Mouse (Mus musculus) right cerebral cortex, adult 2 months (tissue): ENCODE measurements at regions not wholly inside any gene's neighbourhood (a gene's known extent, or its start where the extent isn't known, plus 50 kb on each side); places are given as distances from the start of the nearest gene placed in this dataset.
"Not testable (repeated sequence)": the region's sequence is repeated elsewhere in the genome, so short reads cannot be mapped to it uniquely, and the experiment has no call there.

Source experiments
- DNase-seq, 2 experiments: peaks; one replicate each; pipeline ENCODE4 v3.0.0; 2021 to 2022; ENCODE audit warnings: low spot score in 2 of 2

DNA sequence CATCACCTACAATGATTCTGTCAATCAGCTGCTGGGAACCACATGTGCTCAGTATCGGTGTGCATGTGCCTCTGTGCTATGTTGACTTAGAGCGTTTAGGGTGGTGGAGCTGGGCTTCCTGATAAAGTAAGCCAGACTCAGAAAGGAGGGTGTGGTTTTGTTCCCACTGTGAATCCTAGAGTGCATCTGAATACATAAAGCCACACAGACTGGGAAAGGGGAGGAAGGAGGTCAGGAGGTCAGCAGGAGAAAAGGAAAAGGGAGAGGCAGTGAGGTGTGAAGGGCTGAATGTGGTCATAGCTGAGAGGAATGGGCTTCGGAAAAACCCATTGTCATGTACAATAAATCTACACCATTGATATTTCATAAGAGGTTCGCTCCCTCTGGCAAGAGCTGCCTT lies 345.4 kb upstream of the Cdh4 start:
- no peak for DNase-seq

- no peak for DNase-seq
These were observed 342.4 kb upstream of the Cdh4 start for GRCm38 (mm10) chr2:179099783-179100182.

- no peak for DNase-seq
These were observed 339.1 kb upstream of the Cdh4 start for GRCm38 (mm10) chr2:179103114-179103513.

DNA sequence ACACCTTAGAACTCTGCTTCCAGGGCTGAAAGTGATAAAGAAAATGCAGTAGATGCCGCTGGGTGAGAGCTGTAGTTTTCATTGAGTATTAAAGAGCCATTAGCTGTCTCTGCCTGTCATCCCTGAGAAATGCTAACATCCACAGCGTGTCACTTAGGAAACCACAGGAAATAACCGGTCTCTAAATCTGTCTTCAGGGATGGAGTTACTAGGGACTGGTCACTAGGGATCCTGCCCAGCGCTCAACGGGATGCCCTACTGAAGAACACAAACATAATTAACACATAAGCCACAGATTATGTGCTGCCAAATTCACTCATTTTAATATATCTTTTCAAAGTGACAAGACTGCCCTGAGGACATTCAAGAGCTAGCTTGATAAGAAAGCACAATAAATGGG lies 329.3 kb upstream of the Cdh4 start:
- DNase-seq, result no peak

DNA sequence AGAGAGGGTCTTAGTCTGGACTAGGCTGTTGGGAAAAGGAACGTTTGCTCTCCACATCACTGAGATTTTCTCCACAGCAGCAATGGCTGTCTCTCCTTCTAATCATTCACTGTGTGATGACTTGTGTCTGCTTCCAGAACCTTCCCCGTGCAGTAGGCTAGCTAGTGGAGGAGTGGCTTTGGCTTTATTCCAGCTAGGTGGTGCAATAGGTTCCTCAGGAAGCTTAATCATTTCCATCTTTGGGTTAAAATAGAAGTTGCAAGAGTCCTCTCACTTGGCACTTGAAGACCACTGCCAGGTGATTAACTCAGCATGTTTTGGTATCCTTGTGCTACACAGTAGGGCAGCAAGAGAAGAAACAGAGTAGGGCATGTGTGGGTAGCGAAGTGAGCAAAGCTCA lies 314.2 kb upstream of the Cdh4 start:
- no peak for DNase-seq

- no peak for DNase-seq
These were observed 313.8 kb upstream of the Cdh4 start for GRCm38 (mm10) chr2:179128432-179128831.

- peak; percentile 17 to 49 for DNase-seq
These were observed 311.2 kb upstream of the Cdh4 start for GRCm38 (mm10) chr2:179131004-179131403.

- no peak for DNase-seq
These were observed 299.9 kb upstream of the Cdh4 start for GRCm38 (mm10) chr2:179142313-179142712.

- DNase-seq, result no peak
These were observed 296.5 kb upstream of the Cdh4 start for GRCm38 (mm10) chr2:179145726-179146125.

DNA sequence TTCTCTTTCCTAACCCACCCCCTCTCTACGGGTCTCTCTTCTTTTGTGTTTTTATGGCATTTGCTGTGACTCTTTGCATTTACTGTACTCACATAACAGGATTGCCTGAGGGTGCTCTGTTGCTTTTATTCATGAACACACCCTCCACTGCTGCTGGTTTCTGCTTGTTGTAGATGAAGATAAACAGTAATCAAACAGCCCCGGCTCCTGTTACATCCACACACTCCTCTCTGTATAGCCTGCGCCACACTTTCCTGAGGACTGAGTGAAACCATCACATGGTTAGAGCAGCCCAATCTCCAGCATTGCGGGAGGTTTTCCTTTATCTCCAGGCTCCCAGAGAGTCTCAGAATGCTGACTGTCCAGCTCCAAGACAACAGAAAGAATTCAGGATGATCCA lies 296.0 kb upstream of the Cdh4 start:
- no peak for DNase-seq

DNA sequence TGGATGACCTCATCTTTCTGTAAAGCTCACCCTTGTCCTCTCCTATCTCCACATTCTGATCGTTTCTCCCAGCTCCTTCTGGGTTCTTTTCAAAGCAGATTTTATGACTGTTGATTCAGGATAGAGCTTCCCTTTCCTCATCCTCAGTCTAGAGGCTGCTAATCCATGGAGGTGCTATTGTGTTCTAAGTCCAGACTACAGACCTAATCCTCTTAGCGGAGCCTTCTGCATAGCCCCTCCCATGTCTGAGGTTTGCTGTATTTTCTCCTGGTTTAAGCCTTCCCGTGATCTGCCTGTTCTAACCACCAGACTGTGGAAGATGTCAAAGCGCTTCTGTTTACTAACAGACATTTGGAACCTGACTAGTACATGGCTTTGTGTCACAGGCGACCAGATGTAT lies 294.0 kb upstream of the Cdh4 start:
- DNase-seq, result no peak

DNA sequence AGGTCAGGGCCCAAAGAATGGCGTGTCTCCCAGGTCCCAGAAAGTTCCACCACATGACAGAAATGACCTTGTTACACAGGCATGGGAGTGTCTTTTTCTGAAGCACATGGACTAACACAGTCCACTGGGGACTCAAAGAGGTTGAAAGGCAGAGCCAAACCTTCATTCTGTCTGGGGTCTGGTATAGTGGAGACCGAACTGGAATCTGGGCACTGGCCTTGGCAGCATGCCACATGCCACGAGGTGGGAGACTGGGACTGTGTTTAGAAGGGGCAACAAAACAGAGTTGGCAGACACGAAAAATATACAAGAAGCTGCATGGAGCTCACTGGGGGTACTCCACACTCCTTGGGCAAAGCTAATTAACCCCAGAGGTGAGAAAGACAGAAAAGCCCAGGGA lies 293.6 kb upstream of the Cdh4 start:
- DNase-seq, result no peak

GRCm38 (mm10) chr2:179158881-179159280 lies 283.4 kb upstream of the Cdh4 start:
- DNase-seq, result no peak

DNA sequence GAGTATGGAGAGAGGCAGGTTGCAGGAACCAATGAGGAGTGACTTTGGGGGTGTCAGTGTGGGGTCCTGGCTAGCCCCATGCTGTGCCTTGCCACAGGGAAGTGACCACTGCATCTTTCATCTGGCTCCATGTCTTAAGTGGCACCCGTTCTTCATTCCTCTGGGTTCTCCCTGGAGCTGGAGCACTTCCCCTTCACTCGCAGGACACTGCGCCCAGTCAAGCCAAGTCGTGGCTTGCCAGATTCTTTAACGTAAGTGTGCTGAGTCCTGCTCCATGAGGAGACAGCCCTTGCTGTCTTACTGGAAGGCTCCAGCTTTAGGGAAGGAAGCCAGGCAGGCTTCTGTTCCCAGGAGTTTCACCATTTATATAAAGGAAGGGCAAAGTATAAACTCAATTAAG lies 279.1 kb upstream of the Cdh4 start:
- no peak for DNase-seq

GRCm38 (mm10) chr2:179170157-179170556 lies 272.1 kb upstream of the Cdh4 start:
- DNase-seq, result no peak

- no peak for DNase-seq
These were observed 271.6 kb upstream of the Cdh4 start for GRCm38 (mm10) chr2:179170608-179171007.

DNA sequence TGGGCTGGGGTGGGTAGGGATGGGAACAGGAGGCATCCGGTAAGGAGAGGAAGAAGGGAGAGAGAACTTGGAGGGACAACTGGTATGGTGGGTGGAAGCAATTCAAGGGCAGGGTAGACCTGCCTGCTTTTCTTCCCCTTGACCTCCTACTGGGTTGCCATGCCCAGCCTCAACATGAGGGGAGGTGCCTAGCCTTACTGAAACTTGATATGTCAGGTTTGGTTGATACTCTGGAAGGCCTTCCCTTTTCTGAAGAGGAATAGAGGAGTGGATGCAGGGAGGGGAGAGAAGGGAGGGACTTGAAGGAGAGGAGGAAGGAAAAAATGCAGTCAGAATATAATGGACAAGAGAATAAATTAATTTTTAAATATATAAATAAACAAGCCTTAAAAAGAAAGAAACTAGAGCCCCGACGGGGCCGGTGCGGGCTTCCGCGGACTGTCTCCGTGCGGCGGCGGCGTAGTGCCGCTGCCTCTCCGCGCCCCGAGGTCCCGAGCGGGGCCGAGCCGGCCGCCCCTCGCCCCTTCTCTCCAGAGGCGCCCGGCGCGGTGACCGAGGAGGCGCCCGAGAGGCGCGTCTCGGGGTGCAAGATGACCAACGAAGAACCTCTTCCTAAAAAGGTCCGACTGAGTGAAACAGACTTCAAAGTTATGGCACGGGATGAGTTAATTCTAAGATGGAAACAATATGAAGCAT lies 265.2 kb upstream of the Cdh4 start:
- not testable (repeated sequence) for DNase-seq

GRCm38 (mm10) chr2:179181366-179181765 lies 260.9 kb upstream of the Cdh4 start:
- no peak for DNase-seq

GRCm38 (mm10) chr2:179182123-179182522 lies 260.1 kb upstream of the Cdh4 start:
- no peak for DNase-seq

DNA sequence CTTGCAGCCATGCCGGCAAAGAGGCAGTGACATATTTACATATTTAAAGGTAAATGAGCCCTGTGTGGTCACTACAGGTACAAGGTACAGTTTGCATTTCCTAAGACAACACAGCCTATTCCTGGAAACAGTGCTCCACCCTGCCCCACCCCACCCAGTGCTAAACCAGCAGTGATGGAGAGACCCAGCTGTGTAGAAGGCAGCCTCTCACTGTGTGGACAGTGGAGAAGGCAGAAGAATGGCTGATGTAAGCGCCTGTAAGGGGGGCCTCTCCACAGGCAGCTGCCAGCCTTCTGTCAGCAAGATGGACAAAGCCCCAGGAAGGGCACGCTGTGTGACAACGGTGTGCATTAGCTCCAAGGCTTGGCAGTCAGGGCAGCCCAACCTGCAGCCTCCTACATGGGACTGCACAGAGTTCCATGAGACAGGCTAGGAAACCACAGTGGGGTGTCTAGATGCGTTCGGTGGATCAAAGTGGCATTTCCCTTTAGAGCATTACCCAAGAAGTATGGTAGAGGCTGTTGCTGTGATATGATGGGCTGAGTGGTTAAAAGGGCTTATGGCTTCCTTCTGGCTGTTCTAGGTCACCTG lies 249.2 kb upstream of the Cdh4 start:
- DNase-seq, result no peak

DNA sequence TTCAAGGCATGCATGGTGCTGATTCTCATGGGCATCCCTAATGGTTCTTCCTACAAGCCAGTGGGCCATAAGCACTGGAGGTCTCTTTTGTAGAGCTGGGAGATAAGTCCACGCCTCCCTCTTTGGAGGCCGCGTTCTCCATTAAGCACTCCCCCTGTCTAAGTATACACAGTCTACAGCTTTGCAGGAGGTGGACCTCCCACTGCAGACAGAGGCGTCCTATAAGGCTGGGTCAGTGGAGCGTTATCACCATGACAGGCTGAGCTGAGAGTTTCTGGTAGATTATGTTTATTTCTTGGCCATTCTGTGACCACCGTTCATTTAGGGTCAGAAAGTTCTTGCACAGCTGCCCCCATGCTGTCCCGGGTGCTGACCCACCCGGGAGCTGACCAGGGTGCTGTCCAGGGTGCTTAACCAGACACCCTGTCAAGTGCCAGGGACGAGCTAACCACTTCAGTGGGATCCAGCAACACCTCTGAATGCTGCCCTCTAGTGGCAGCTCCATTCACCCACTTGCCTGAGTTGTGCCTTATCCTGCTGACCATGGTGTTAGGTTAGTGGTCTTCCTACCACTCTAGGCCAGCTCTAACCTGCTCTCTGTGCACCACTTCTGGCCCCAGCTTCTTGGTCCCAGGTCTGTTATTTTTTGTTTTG lies 248.6 kb upstream of the Cdh4 start:
- peak; percentile 73 to 85 for DNase-seq

DNA sequence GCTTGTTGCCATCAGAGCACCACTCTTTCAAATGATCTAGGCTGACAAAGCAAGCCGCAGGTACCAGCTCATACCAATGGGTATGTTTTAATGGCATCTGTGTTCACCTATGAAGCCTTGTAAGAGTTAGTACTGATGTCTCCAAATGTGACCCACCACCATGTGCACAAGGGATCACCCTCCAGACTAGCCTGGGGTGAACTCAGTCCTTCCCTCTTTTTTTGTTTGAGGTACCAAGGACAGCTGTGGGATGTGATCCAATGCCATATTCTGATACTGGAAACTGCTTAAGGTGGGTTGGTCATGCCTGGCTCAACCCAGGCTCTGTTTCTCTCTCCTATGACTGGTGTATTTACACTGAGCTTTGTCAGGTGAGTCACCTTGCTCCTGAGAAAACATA lies 244.8 kb upstream of the Cdh4 start:
- DNase-seq, result no peak

- DNase-seq, result no peak
These were observed 241.7 kb upstream of the Cdh4 start for GRCm38 (mm10) chr2:179200495-179200894.
